Mouse (Mus musculus): ENCODE measurements at regions not wholly inside any gene's neighbourhood (a gene's known extent, or its start where the extent isn't known, plus 50 kb on each side); places are given as distances from the start of the nearest gene placed in this dataset.

DNA sequence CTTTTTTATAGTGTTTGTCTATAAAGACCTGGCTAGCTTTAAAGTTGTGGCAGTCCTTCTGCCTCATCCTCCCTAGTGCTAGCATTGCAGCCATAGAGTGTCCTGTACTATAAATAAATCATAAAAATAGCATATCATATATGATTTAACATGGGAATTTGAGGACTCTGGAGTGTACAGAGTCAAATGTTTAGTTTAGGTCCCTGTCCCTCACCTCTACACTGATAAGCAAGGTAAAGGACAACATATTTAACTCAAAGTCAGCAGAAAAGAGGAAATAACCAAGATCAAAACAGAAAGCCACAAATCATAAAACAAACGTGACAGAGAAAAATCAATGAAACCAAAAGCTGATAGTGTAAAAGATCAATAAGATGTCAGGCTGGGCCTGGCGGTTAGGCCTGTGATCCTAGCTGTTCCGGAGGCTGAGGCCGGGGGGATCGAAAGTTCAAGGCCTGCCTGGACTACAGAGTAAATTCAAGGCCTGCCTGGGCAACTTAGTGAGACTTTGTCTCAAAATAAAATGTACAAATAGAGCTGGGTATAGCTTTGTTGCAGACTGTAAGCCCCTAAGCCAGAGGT, 68.7 kb downstream of the Dlk1 start:
- Histone ChIP-seq H3K9me3 (no peaks in the 10 kb centered on the region), H3K9ac (no peak overlapping the region), H3K27me3 (replicated peaks) (no peaks in the 10 kb centered on the region), H3K4me1 (replicated peaks) (peaks cover 27% of the 10 kb centered on the region), H3K4me2 (replicated peaks) (no peak overlapping the region), H3K4me3 (replicated peaks) (no peak overlapping the region), H3K36me3 (no peaks in the 10 kb centered on the region), H3K27ac (no peak overlapping the region)
- no peak for ATAC-seq
- 70% methylated on average over 5 of the region's 5 CpGs for WGBS

DNA sequence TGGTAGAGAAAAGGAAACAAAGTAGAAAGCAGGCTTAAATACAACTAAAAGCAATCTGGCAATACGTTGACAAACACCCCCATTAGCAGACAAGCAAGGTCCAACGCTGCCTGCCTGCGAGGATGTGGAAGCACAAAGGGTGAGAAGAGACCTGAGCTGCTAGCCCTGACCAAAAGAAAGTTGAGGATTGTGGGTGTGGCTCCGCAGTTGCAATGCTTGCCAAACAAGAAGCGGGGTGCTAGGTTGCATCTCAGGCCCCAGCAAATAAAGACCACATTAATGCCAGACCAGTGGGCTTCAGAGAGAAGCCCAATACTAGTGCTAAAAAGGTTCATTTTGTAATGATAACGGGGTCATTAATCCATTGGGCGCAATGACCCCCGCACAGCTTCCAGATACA, 67.8 kb downstream of the Dlk1 start:
- H3K27ac ChIP-seq, result no peak overlapping the region
- no peaks in the 10 kb centered on the region for H3K36me3 ChIP-seq
- 48% methylated on average over 8 of the region's 8 CpGs for WGBS
- H3K4me2 ChIP-seq (replicated peaks), result no peak overlapping the region
- ATAC-seq, result no peak
- no peak overlapping the region for H3K9ac ChIP-seq
- H3K4me3 ChIP-seq (replicated peaks), result no peak overlapping the region
- H3K9me3 ChIP-seq, result no peaks in the 10 kb centered on the region
- no peaks in the 10 kb centered on the region for H3K27me3 ChIP-seq (replicated peaks)
- H3K4me1 ChIP-seq (replicated peaks), result peaks cover 27% of the 10 kb centered on the region

DNA sequence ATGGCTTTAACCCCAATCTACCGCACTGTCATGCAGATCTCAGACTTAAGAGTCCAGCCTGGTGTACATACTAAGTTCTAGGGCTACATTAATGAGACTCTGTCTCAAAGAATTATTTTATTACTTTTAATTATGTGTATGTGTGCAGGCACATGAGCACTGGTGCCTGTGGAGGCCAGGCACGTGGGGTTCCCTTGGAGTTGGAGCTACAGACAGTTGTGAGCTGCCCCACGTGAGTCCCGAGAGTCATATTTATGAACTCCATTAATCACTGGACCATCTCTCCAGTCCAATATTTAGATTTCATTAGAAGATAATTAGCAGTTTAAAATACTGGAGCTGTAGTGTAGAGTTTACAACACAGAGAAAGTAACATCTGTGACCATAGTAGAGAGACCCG, 67.2 kb downstream of the Dlk1 start:
- no peak overlapping the region for H3K9ac ChIP-seq
- H3K27ac ChIP-seq, result no peak overlapping the region
- no peak overlapping the region for H3K4me2 ChIP-seq (replicated peaks)
- no peak overlapping the region for H3K4me3 ChIP-seq (replicated peaks)
- no peaks in the 10 kb centered on the region for H3K27me3 ChIP-seq (replicated peaks)
- no peak for ATAC-seq
- H3K9me3 ChIP-seq, result no peaks in the 10 kb centered on the region
- 48% methylated on average over 5 of the region's 5 CpGs for WGBS
- H3K4me1 ChIP-seq (replicated peaks), result peaks cover 27% of the 10 kb centered on the region
- no peaks in the 10 kb centered on the region for H3K36me3 ChIP-seq

- H3K27ac ChIP-seq, result peak overlapping the region; percentile 38; the same call in 1 of the 2 replicates
- peaks cover 27% of the 10 kb centered on the region for H3K4me1 ChIP-seq (replicated peaks)
- no peaks in the 10 kb centered on the region for H3K9me3 ChIP-seq
- H3K27me3 ChIP-seq (replicated peaks), result no peaks in the 10 kb centered on the region
- H3K4me3 ChIP-seq (replicated peaks), result no peak overlapping the region
- H3K36me3 ChIP-seq, result no peaks in the 10 kb centered on the region
- no peak overlapping the region for H3K4me2 ChIP-seq (replicated peaks)
- WGBS, result 24% methylated on average over 7 of the region's 7 CpGs
- 0 out of 2 replicates have a peak, but pooled peaks have one; percentile 35 for ATAC-seq
- H3K9ac ChIP-seq, result no peak overlapping the region
Observed at GRCm38 (mm10) chr12:109518413-109519021, 65.9 kb downstream of the Dlk1 start.

DNA sequence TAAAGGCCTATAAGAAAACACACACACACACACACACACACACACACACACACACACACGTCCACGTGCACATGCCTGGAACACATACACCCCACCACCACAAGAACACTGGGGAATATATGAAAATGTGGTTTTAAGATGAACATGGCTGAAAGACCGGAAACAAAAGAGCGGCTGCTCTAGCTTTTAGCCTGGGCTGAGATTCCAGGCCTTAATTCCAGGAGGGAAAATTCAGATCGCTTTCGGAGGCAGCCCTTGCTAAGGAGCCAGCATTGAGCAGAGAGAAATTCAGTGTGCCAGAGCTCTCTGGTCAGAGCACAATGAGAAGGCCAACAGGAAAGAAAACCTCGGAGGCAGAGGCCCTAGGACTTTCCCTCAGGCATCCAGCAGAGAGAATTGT, 65.1 kb downstream of the Dlk1 start:
- Histone ChIP-seq H3K4me1 (replicated peaks) (peaks cover 27% of the 10 kb centered on the region), H3K4me2 (replicated peaks) (no peak overlapping the region), H3K27me3 (replicated peaks) (no peaks in the 10 kb centered on the region), H3K4me3 (replicated peaks) (no peak overlapping the region), H3K27ac (0 out of 2 replicates have a peak overlapping the region, but pooled peaks have one; percentile 11), H3K36me3 (no peaks in the 10 kb centered on the region), H3K9me3 (no peaks in the 10 kb centered on the region), H3K9ac (no peak overlapping the region)
- WGBS, result 54% methylated on average over 7 of the region's 7 CpGs
- no peak for ATAC-seq

- no peaks in the 10 kb centered on the region for H3K36me3 ChIP-seq
- ATAC-seq, result no peak
- H3K27ac ChIP-seq, result no peak overlapping the region
- H3K9me3 ChIP-seq, result no peaks in the 10 kb centered on the region
- H3K4me3 ChIP-seq (replicated peaks), result no peak overlapping the region
- no peak overlapping the region for H3K9ac ChIP-seq
- H3K4me1 ChIP-seq (replicated peaks), result peaks cover 36% of the 10 kb centered on the region
- H3K27me3 ChIP-seq (replicated peaks), result no peaks in the 10 kb centered on the region
- no peak overlapping the region for H3K4me2 ChIP-seq (replicated peaks)
- 62% methylated on average over 4 of the region's 4 CpGs for WGBS
Observed at GRCm38 (mm10) chr12:109516961-109517360, 64.3 kb downstream of the Dlk1 start.

DNA sequence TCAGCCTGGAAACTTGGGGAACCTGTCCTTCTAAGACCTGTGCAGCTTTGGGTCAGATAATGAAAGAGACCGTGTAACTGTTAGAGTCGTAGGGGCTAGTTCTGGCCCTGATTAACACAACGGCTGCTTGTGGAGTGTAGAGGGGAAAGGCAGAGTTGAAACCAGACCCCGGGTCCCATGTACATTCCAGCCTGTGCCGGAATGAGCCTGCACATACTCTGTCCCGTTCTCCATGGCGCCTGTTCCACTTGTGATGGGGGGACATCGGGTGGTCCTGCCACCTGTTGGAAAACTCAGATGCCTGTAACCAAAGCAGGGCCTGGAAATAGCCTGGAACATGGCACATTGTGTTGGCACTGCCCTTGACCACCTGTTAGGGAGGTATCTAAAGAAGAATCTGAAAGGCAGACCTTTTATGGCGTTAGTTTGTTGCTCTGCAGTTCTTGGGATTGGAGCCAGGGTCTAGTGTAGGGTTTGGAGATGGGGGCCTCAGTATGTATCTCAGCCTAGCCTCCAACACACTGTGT, 61.7 kb downstream of the Dlk1 start:
- WGBS, result 82% methylated on average over 9 of the region's 9 CpGs
- H3K4me2 ChIP-seq (replicated peaks), result no peak overlapping the region
- H3K9me3 ChIP-seq, result no peaks in the 10 kb centered on the region

More for the DNA sequence above, 61.7 kb downstream of the Dlk1 start:
- H3K27me3 ChIP-seq (replicated peaks), result no peaks in the 10 kb centered on the region
- H3K9ac ChIP-seq, result no peak overlapping the region
- ATAC-seq, result no peak
- H3K4me3 ChIP-seq (replicated peaks), result no peak overlapping the region
- H3K36me3 ChIP-seq, result no peaks in the 10 kb centered on the region
- H3K4me1 ChIP-seq (replicated peaks), result peaks cover 54% of the 10 kb centered on the region
- no peak overlapping the region for H3K27ac ChIP-seq
